Mouse (Mus musculus): ENCODE results near the gene Vmn1r54.

GRCm38 (mm10) chr6:90246000-90246399, at the start of gene Vmn1r54:
- TF ChIP-seq CTCF (conservative IDR thresholded peaks at IDR 0.05; ENCODE audit: insufficient read depth, insufficient read length, low read depth, low read length): no peak
- no peak for TF ChIP-seq POLR2A (IDR thresholded peaks at IDR 0.05; ENCODE audit: low read depth, low read length)
